Mouse (Mus musculus): ENCODE measurements around the gene Zfp366.

DNA sequence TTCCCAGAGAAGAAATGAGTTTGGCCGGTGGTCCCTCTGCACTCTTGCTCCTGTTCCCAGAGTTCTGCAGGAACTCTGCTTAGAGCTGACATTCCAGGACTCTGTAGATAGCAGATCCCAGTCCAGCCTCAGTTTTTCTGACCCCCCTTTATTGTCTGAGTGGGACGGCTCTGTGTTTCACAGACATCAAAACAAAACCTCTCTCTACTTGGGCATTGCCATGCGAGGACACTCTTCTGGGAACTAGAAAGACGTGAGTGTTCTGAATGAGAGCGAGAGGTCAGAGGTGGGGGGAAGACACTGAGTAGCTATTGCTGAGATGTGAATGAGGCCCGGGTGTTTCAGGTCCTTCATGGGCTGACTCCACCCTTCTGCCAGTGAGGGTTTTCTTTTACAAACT lies 55.1 kb downstream of the Zfp366 start:
- TF ChIP-seq GATA1 (IDR thresholded peaks at IDR 0.05; ENCODE audit: borderline replicate concordance, low read length) (no peak), FLI1 (IDR thresholded peaks at IDR 0.05; ENCODE audit: low read length) (no peak)
